9 mouse cellular contexts compared by ENCODE assay signal in genomic region chr17:32829540-32830417, GRCm38 (mm10). TPM values are rescaled to one million over a fixed set of nuclear protein-coding genes. Genes with fewer than 3 reads are reported as not detected.
DNase-seq lines count a peak whose midpoint lies in the region; ATAC-seq and TF ChIP-seq lines count a peak whose summit lies in the region.
"Had no signal": no experiment of that assay in that cellular context is flagged by ENCODE, and none has a peak within 500 bp of the region (broad histone marks: within the 10 kb centered on the region; RNA-seq: fewer than 3 reads in every experiment).

Gene Zfp799, minus strand, starts transcription at chr17:32830261.

- H3K36me3 ChIP-seq in embryonic facial prominence, embryonic 14.5 days (ENCODE audit: control insufficient read depth, insufficient read depth, low read length), result peaks cover 24% of the 10 kb centered on the region
- H3K36me3 ChIP-seq in heart, adult 2 months (ENCODE audit: control insufficient read depth, insufficient read depth, low read length), result no peaks in the 10 kb centered on the region; the same call in 1 of the 2 replicates
- peaks cover 25% of the 10 kb centered on the region for H3K36me3 ChIP-seq in limb, embryonic 13.5 days
- H3K36me3 ChIP-seq in midbrain, embryonic 16.5 days (ENCODE audit: control insufficient read depth, insufficient read depth, low read length), result 0 out of 2 replicates have a peak, but pooled peaks cover 8% of the 10 kb centered on the region

- no peaks in the 10 kb centered on the region for H3K9me3 ChIP-seq in embryonic facial prominence, embryonic 14.5 days (ENCODE audit: control insufficient read depth, low read length)
- H3K9me3 ChIP-seq in limb, embryonic 13.5 days, result no peaks in the 10 kb centered on the region
- no peaks in the 10 kb centered on the region for H3K9me3 ChIP-seq in midbrain, embryonic 16.5 days (replicated peaks; ENCODE audit: control insufficient read depth, low read length, poor library complexity, severe bottlenecking)

- DNase-seq in 3134 (ENCODE audit: extremely low read depth, insufficient read length, low spot score), result peak; percentile 67
- DNase-seq in adrenal gland, postnatal 4 days (ENCODE audit: low spot score in 2 of 2), result peak; percentile 34 to 48
- DNase-seq in embryonic facial prominence, embryonic 14.5 days (ENCODE audit: low spot score), result peak; percentile 97
- DNase-seq in heart, adult 2 months, result peak; percentile 77 to 83
- peak; percentile 74 to 76 for DNase-seq in kidney, adult 8-10 months
- DNase-seq in spleen, postnatal 10 days (ENCODE audit: low spot score in 2 of 2), result peak; percentile 43 to 62

- no peaks in the 10 kb centered on the region for H3K27me3 ChIP-seq in embryonic facial prominence, embryonic 14.5 days (replicated peaks; ENCODE audit: control insufficient read depth, insufficient read depth, low read length)
- no peaks in the 10 kb centered on the region for H3K27me3 ChIP-seq in heart, adult 2 months (ENCODE audit: control insufficient read depth, insufficient read depth, low read length)
- no peaks in the 10 kb centered on the region for H3K27me3 ChIP-seq in limb, embryonic 13.5 days
- H3K27me3 ChIP-seq in midbrain, embryonic 16.5 days (ENCODE audit: control insufficient read depth, insufficient read depth, low read depth, low read length), result no peaks in the 10 kb centered on the region

- peak; percentile 80 for TF ChIP-seq POLR2A in heart, adult 2 months (IDR thresholded peaks at IDR 0.05; ENCODE audit: insufficient read depth, low read depth, low read length)

- peak within 1 kb of the TSS; percentile 96 for H3K9ac ChIP-seq in embryonic facial prominence, embryonic 14.5 days (ENCODE audit: low read depth, low read length)
- H3K9ac ChIP-seq in heart, adult 2 months (ENCODE audit: low read depth, low read length), result peak within 1 kb of the TSS; percentile 80
- peak within 1 kb of the TSS; percentile 95 for H3K9ac ChIP-seq in limb, embryonic 13.5 days
- peak within 1 kb of the TSS; percentile 91 for H3K9ac ChIP-seq in midbrain, embryonic 16.5 days (ENCODE audit: low read depth, low read length)

- H3K4me3 ChIP-seq in embryonic facial prominence, embryonic 14.5 days (ENCODE audit: low read depth, low read length), result peak within 1 kb of the TSS; percentile 87
- peak within 1 kb of the TSS; percentile 72 for H3K4me3 ChIP-seq in heart, adult 2 months
- H3K4me3 ChIP-seq in limb, embryonic 13.5 days, result peak within 1 kb of the TSS; percentile 84
- H3K4me3 ChIP-seq in midbrain, embryonic 16.5 days (ENCODE audit: low read depth, low read length), result peak within 1 kb of the TSS; percentile 76

- intact Hi-C loops in heart, adult 2 months (cut with DNase I), result loop anchor here (2.0 kb wide), 1 partner anchor 41 kb away; the partner anchor contains the start of gene Zfp871

- TF ChIP-seq EP300 in heart, adult 2 months (IDR thresholded peaks at IDR 0.05; ENCODE audit: insufficient read depth, low read depth, low read length), result no peak

- H3K79me2 ChIP-seq in heart, adult 2 months (replicated peaks; ENCODE audit: control insufficient read depth, insufficient read depth, low read length), result no peaks in the 10 kb centered on the region

- ATAC-seq in embryonic facial prominence, embryonic 14.5 days (ENCODE audit: low read depth), result peak; percentile 99
- ATAC-seq in limb, embryonic 13.5 days (ENCODE audit: low FRiP score, low read depth), result peak; percentile 99
- peak; percentile 99 for ATAC-seq in midbrain, embryonic 16.5 days

- H3K4me2 ChIP-seq in embryonic facial prominence, embryonic 14.5 days (ENCODE audit: low read depth, low read length), result peak within 1 kb of the TSS; percentile 87
- peak within 1 kb of the TSS; percentile 85 for H3K4me2 ChIP-seq in limb, embryonic 13.5 days (replicated peaks)
- H3K4me2 ChIP-seq in midbrain, embryonic 16.5 days (ENCODE audit: low read length), result peak within 1 kb of the TSS; percentile 94

- peaks cover 4% of the 10 kb centered on the region; the same call in 1 of the 2 replicates for H3K4me1 ChIP-seq in embryonic facial prominence, embryonic 14.5 days (ENCODE audit: control insufficient read depth, insufficient read depth, low read length)
- H3K4me1 ChIP-seq in heart, adult 2 months (ENCODE audit: control insufficient read depth, insufficient read depth, low read length), result peaks cover 1% of the 10 kb centered on the region; the same call in 1 of the 2 replicates
- H3K4me1 ChIP-seq in limb, embryonic 13.5 days, result peaks cover 8% of the 10 kb centered on the region
- peaks cover 12% of the 10 kb centered on the region for H3K4me1 ChIP-seq in midbrain, embryonic 16.5 days (ENCODE audit: control insufficient read depth, insufficient read depth, low read length)

- under 1% methylated on average over 35 of the region's 35 CpGs for WGBS in embryonic facial prominence, embryonic 14.5 days
- under 1% methylated on average over 35 of the region's 35 CpGs for WGBS in heart, adult 2 months
- WGBS in limb, embryonic 13.5 days, result 2% methylated on average over 35 of the region's 35 CpGs
- WGBS in midbrain, embryonic 16.5 days, result 2% methylated on average over 33 of the region's 35 CpGs

- no peak for TF ChIP-seq CTCF in heart, adult 2 months (IDR thresholded peaks at IDR 0.05)

- H3K27ac ChIP-seq in embryonic facial prominence, embryonic 14.5 days (replicated peaks; ENCODE audit: low read depth, low read length), result peak within 1 kb of the TSS; percentile 71
- H3K27ac ChIP-seq in heart, adult 2 months, result peak within 1 kb of the TSS; percentile 80
- peak within 1 kb of the TSS; percentile 65 for H3K27ac ChIP-seq in limb, embryonic 13.5 days
- H3K27ac ChIP-seq in midbrain, embryonic 16.5 days (ENCODE audit: low read length), result peak within 1 kb of the TSS; percentile 84

RNA-seq across cellular contexts. Expression of gene Zfp799, which starts in this region (rescaled TPM):
- 10 to 100 TPM; 22.0 to 22.2 TPM for total RNA-seq in adrenal gland, postnatal 4 days (2021)
- 14.5 and 15.4 TPM in 2 replicates for polyA plus RNA-seq in embryonic facial prominence, embryonic 14.5 days (2014; fragmentation: Nextera tagmentation; extraction: Ambion mirVana)
- total RNA-seq in heart, adult 2 months (2021), result 10 to 100 TPM in 1 of 2 experiments, 1 to 10 TPM in 1; 9.0 to 10.6 TPM
- polyA plus RNA-seq in heart, adult 2 months (2012; rRNA removed), result 2.4 and 7.7 TPM in 2 replicates
- polyA plus RNA-seq in limb, embryonic 13.5 days (2015; fragmentation: Nextera tagmentation; extraction: Ambion mirVana), result 21.7 and 22.0 TPM in 2 replicates
- polyA plus RNA-seq in midbrain, embryonic 16.5 days (2015; fragmentation: Nextera tagmentation; extraction: Ambion mirVana), result 15.1 and 19.1 TPM in 2 replicates
- total RNA-seq: MEL had no signal

Comparison
In these comparisons a context has a peak if more than half of its experiments do, and no peak if none do; other contexts are left out.
1. Peak in every context shown above with its lines: DNase-seq, ATAC-seq, H3K4me3 ChIP-seq and H3K27ac ChIP-seq.
2. DNase-seq: peak in every context shown above with its lines; median percentile 97 in embryonic facial prominence, embryonic 14.5 days; 80 in heart, adult 2 months; 75 in kidney, adult 8-10 months; 67 in 3134; 52 in spleen, postnatal 10 days; 41 in adrenal gland, postnatal 4 days.